Mouse (Mus musculus): ENCODE measurements around the gene Cdk11b. TPM values are rescaled to one million over a fixed set of nuclear protein-coding genes. Genes with fewer than 3 reads are reported as not detected.

Gene Cdk11b
- polyA plus RNA-seq, 1 experiment from 2014 or later, result 41.8 TPM

DNA sequence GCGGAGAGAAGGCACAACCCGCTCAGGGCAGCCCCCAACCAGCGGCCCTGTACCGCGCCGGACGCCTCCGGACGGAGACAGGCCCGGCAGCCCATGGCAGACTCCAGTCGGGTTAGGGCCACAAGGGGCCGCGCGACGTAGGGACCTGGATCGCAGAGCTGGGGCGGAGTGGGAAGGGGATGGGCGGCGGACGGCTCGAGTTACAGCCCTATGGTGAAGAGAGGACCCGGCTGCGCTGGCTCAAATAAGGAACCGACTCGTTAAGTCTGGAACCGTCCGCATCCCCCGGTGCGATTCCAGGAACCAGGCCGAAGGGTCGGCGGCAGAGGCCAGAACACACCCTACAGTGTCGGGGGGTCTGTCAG lies 28.4 kb downstream of the Cdk11b start, which contains the start of gene Mmp23:
TSS of gene Mmp23 (minus strand) at position 299 of the 365 bp plus-strand sequence.
- H3K4me1 ChIP-seq (replicated peaks), result peaks cover 50% of the 10 kb centered on the region

DNA sequence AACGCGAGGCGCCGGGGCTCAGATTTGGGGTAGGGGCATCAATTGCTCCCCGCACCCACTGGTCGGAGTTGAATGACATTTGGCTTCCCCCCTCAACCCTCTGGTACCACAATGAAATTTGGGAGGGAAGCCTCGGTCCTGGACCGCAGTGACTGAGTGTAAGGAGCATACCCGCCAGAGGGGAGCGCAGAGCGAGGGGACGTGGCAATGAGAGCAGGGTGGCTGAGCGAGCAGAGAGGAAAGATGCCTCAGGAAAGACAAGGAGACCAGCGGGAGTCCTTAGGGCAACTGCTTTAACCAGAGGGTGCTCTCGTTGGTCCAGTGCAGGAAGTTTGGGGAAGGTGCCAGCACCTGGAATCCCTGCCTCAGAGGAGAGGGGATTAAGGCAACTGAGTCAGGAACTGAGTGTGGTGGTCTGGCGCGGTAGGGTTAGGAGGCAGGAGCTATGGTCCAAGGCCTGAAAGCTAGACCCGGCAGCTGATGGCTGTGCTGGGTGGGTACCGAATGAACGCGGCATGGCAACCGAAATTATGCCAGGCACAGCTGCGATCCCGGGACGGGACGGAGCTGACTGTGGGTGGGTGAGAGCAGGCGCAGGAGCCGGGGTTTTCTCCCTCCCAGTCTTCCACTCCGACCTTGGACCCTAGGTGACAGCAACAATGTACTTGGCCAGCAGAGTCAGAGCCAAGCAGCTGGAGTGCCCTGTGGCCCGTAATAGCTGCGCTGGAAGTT lies 29.0 kb downstream of the Cdk11b start:
- ATAC-seq (replicated peaks; ENCODE audit: insufficient number of reproducible peaks, insufficient read depth, low FRiP score, low read depth), result peak; percentile 36; the same call in 1 of the 2 replicates
- Histone ChIP-seq H3K36me3 (peaks cover 28% of the 10 kb centered on the region), H3K9me3 (replicated peaks) (no peaks in the 10 kb centered on the region), H3K9ac (peak overlapping the region; percentile 50), H3K4me3 (peak overlapping the region; percentile 48), H3K27ac (peak overlapping the region; percentile 61), H3K4me2 (peak overlapping the region; percentile 76), H3K27me3 (peaks cover 33% of the 10 kb centered on the region), H3K4me1 (replicated peaks) (peaks cover 50% of the 10 kb centered on the region)
- WGBS, result 2% methylated on average over 31 of the region's 31 CpGs

More for the DNA sequence above, 28.4 kb downstream of the Cdk11b start, which contains the start of gene Mmp23:
- Histone ChIP-seq H3K27ac (peak within 1 kb of the TSS; percentile 61), H3K36me3 (peaks cover 34% of the 10 kb centered on the region), H3K9ac (peak within 1 kb of the TSS; percentile 50), H3K4me2 (peak within 1 kb of the TSS; percentile 76), H3K27me3 (peaks cover 33% of the 10 kb centered on the region), H3K9me3 (replicated peaks) (no peaks in the 10 kb centered on the region), H3K4me3 (peak within 1 kb of the TSS; percentile 48)
- ATAC-seq (replicated peaks; ENCODE audit: insufficient number of reproducible peaks, insufficient read depth, low FRiP score, low read depth), result peak; percentile 60
- WGBS, result under 1% methylated on average over 33 of the region's 33 CpGs

DNA sequence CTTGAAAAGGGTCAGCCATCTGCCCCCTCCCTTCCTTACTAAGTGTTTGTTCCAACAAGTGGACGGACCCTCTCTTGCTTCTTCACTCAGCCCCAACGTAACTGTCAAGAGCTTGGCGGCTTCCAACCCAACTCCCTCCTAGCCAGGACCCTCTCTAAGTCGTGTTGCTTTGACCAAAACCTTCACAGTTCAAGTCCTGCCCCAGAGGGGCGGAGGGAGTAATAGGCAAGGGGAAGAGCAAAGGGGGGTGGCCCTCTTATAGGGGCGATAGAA lies 29.5 kb downstream of the Cdk11b start:
- WGBS, result 4% methylated on average over 6 of the region's 6 CpGs
- Histone ChIP-seq H3K4me2 (peak overlapping the region; percentile 76), H3K4me3 (peak overlapping the region; percentile 48), H3K9me3 (replicated peaks) (no peaks in the 10 kb centered on the region), H3K27me3 (peaks cover 33% of the 10 kb centered on the region), H3K4me1 (replicated peaks) (peaks cover 50% of the 10 kb centered on the region), H3K9ac (peak overlapping the region; percentile 53; the same call in 1 of the 2 replicates), H3K36me3 (peaks cover 28% of the 10 kb centered on the region), H3K27ac (peak overlapping the region; percentile 61)
- no peak for ATAC-seq (replicated peaks; ENCODE audit: insufficient number of reproducible peaks, insufficient read depth, low FRiP score, low read depth)

DNA sequence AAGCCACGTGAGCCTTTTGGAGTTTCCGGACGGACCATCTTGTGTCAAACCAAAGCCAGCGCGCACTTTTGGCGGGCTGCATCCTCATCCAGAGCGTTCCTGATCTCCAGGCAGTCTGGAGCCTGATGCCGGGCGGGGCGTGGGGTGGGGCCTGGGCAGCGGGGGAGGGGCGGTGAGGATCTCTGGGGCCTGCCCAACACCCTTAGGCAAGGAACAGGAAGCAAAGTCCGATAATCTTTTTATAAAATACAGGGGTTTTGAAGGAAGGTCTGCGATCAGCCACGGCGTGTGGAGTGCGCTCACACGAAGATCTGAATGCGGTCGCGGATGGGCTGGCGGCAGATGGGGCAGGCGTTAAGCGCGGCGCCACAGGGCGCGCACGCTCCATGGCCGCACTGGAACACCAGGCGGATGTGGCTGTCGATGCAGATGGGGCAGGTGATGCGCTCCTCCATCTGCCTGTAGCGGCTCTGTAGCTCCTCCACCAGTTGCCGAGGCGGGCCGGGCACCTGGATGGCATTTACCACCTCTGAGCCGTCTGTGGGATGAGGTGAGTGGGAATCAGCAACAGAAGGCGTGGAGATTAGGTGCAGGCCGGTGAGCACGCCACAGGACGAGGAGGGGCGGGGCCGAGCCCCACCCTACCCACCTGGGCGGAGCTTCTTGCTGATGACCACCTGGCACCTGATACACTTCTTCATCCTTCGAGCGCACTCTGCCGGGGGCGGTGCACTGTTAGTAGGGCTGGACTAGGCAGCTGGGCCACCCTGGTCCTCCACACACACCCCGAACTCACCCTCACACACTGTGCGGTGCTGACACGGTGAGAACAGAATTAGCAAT lies 30.0 kb downstream of the Cdk11b start:
- H3K9ac ChIP-seq, result peak overlapping the region; percentile 53
- no peaks in the 10 kb centered on the region for H3K9me3 ChIP-seq (replicated peaks)
- peaks cover 33% of the 10 kb centered on the region for H3K27me3 ChIP-seq
- peak overlapping the region; percentile 61 for H3K27ac ChIP-seq
- WGBS, result 2% methylated on average over 52 of the region's 52 CpGs
- peak overlapping the region; percentile 76 for H3K4me2 ChIP-seq
- ATAC-seq (replicated peaks; ENCODE audit: insufficient number of reproducible peaks, insufficient read depth, low FRiP score, low read depth), result no peak
- H3K4me3 ChIP-seq, result peak overlapping the region; percentile 48
- peaks cover 28% of the 10 kb centered on the region for H3K36me3 ChIP-seq
- peaks cover 50% of the 10 kb centered on the region for H3K4me1 ChIP-seq (replicated peaks)

DNA sequence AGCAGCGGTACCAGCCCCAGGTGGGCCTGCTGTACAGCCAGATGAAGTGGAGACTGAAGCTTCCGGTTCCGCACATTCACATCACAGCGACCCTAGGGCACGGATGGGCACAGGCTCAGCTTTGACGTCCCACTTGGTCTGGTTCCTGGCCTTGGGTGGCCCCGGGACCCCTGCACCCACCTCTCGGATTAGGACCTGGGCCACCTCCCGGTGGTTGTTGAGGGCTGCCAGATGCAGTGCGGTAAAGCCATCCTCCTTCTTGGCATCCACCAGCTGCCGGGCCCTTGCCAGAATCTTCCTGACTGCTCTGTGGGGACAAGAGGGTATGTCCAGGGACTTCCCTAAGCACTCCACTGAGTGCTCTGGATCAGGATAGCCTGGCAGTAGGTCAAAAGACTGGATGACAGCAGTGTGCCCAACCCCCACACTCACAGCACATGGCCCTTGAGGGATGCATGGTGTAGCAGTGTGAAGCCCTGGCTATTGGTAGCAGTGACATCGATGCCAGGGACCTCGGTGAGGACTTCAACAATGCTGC lies 31.6 kb downstream of the Cdk11b start:
- WGBS, result 92% methylated on average over 13 of the region's 13 CpGs
- Histone ChIP-seq H3K36me3 (peaks cover 13% of the 10 kb centered on the region; the same call in 1 of the 2 replicates), H3K4me2 (no peak overlapping the region), H3K27me3 (peaks cover 33% of the 10 kb centered on the region), H3K27ac (no peak overlapping the region), H3K9ac (no peak overlapping the region), H3K4me1 (replicated peaks) (peaks cover 53% of the 10 kb centered on the region), H3K4me3 (no peak overlapping the region), H3K9me3 (replicated peaks) (no peaks in the 10 kb centered on the region)
- no peak for ATAC-seq (replicated peaks; ENCODE audit: insufficient number of reproducible peaks, insufficient read depth, low FRiP score, low read depth)

DNA sequence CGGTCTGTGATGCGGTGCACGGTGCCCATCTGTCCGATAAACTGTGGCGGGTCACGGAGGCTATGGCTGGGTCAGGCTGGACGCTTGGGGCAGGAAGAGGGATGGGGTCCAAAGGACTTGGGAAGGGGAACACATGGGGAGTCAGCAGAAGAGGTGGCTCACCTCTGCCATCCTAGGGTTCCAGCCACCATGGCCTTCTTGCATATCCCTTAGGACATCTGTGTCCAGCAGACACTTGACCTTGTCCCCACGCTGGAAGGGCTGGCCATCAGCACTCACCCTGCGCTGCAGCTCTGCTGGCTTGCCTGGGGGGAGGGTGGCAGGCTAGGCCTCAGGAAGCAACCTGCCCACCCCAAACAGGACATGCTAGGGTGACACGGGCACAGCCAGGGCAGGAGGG lies 34.3 kb downstream of the Cdk11b start:
- Histone ChIP-seq H3K4me1 (replicated peaks) (peaks cover 33% of the 10 kb centered on the region), H3K9ac (no peak overlapping the region), H3K27ac (no peak overlapping the region), H3K36me3 (peaks cover 13% of the 10 kb centered on the region; the same call in 1 of the 2 replicates), H3K4me2 (no peak overlapping the region), H3K27me3 (peaks cover 28% of the 10 kb centered on the region), H3K9me3 (replicated peaks) (no peaks in the 10 kb centered on the region), H3K4me3 (no peak overlapping the region)
- 86% methylated on average over 10 of the region's 10 CpGs for WGBS
- no peak for ATAC-seq (replicated peaks; ENCODE audit: insufficient number of reproducible peaks, insufficient read depth, low FRiP score, low read depth)

DNA sequence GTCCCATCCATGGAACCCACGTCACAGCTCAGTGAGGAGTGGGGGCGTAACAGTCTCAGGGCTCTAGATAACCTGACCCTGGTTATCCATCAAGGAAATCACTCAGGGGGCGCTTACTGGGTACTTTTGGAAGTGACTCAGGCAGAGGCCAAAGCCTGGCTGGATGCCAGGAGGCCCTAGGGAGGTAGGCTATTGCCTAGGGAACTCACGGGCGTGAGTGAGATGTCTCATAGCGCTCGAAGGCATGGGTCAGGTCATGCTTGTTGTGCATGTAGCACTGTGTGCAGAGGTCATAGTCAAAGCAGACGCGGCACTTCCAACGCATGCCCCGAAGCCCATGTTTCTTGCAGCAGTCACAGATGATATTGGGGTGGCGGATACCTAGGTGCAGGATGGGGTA lies 36.0 kb downstream of the Cdk11b start:
- Histone ChIP-seq H3K36me3 (peaks cover 13% of the 10 kb centered on the region; the same call in 1 of the 2 replicates), H3K4me1 (replicated peaks) (peaks cover 17% of the 10 kb centered on the region), H3K27me3 (peaks cover 13% of the 10 kb centered on the region), H3K4me2 (no peak overlapping the region), H3K4me3 (no peak overlapping the region), H3K9me3 (replicated peaks) (no peaks in the 10 kb centered on the region), H3K9ac (no peak overlapping the region), H3K27ac (peak overlapping the region; percentile 21; the same call in 1 of the 2 replicates)
- ATAC-seq (replicated peaks; ENCODE audit: insufficient number of reproducible peaks, insufficient read depth, low FRiP score, low read depth), result peak; percentile 38; the same call in 1 of the 2 replicates
- 46% methylated on average over 12 of the region's 12 CpGs for WGBS

DNA sequence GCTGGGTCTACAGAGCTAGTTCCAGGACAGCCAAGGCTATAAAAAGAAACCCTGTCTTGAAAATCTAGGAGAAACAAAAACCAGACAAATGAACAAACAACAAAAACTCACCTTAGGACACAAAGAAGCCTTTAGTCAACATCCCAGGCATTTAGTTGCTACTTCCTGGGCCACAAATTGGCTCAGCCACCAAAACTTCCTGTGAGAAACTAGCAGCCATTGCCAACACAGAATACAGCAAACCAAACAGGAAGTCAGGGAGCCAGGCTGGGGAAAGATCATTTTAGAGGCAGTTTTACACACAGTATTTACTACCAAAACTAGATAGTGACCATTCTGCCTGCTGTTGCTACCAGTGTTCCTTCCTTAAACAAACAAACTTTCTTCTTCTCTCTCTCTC lies 42.2 kb downstream of the Cdk11b start:
- Histone ChIP-seq H3K4me1 (replicated peaks) (peaks cover 21% of the 10 kb centered on the region), H3K4me3 (no peak overlapping the region), H3K27ac (no peak overlapping the region), H3K9me3 (replicated peaks) (no peaks in the 10 kb centered on the region), H3K36me3 (no peaks in the 10 kb centered on the region; the same call in 1 of the 2 replicates), H3K27me3 (no peaks in the 10 kb centered on the region), H3K4me2 (no peak overlapping the region), H3K9ac (no peak overlapping the region)
- ATAC-seq (replicated peaks; ENCODE audit: insufficient number of reproducible peaks, insufficient read depth, low FRiP score, low read depth), result no peak

DNA sequence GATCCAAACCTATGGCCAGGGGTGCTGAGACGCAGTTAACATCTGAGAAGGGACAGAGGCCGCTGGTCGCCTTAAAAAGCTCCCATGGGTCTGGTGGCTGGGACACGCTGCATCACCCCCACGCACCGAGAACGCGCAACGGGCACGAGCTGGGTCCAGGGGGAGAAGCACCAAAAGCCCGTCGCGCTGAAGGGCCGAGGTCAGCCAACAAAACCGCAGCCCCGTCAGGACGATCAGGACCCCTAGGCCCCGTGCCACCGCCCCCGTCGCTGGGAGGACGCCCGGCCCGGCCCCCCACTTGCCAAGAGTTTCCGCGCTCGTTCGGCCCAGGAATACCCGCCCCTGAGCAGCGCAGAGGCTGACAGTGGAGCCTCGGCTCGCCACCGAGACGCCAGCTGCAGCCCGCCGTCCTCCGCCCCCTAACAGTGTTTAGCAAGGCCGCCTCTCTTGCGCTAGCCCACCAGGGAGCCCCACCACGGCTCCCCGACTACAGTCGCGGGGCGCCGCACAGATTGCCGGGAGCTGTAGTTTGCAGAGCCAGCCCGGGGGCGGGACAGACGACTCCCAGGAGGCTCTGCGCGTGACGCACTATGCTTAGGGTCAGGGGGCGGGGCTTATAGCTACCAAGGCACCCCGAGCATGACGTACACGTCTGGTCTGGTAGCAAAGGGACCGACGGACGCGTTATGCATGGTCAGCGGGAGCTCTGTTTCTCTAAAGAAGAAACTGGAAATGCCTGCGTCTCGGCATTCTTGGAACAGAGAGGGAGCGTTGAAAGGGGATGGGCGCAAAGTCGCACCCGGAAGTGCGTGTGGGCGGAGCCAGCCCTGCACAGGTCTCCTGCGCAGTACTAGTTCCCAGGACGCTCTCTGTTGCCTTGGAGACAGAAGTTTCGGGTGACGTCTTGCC lies 44.3 kb downstream of the Cdk11b start, which contains the start of gene Mib2:
TSS of gene Mib2 (minus strand) at position 510 of the 909 bp plus-strand sequence.
- Histone ChIP-seq H3K4me3 (peak within 1 kb of the TSS; percentile 98), H3K27ac (peak within 1 kb of the TSS; percentile 83), H3K36me3 (no peaks in the 10 kb centered on the region; the same call in 1 of the 2 replicates), H3K4me2 (peak within 1 kb of the TSS; percentile 86), H3K4me1 (replicated peaks) (peaks cover 14% of the 10 kb centered on the region), H3K27me3 (no peaks in the 10 kb centered on the region), H3K9ac (peak within 1 kb of the TSS; percentile 94), H3K9me3 (replicated peaks) (no peaks in the 10 kb centered on the region)
- peak; percentile 99 for ATAC-seq (replicated peaks; ENCODE audit: insufficient number of reproducible peaks, insufficient read depth, low FRiP score, low read depth)
- WGBS, result under 1% methylated on average over 73 of the region's 73 CpGs

DNA sequence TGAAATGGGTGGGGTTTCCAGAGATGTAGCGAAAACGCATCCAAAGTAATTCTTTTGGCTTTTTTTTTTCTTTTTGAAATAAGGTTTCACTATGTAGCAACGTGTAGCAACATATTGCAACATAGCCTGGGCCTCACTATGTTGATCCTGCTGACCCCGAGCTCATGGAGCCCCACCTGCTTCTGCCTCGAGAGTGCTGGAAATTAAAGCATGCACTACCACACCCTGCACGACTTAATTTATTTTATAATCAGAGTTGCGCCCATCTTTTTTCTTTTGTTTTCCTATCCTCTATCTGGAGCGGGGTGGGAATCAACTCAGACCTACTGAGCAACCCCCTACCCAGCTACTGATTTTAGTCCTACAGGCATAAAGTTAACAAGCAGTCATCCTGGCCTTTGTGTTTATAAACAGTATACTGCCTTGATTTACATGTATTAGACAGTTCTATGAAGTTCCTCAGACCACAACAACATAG lies 45.0 kb downstream of the Cdk11b start:
- H3K9ac ChIP-seq, result peak overlapping the region; percentile 94
- WGBS, result 3% methylated on average over 8 of the region's 8 CpGs

More for the DNA sequence above, 45.0 kb downstream of the Cdk11b start:
- Histone ChIP-seq H3K27me3 (no peaks in the 10 kb centered on the region), H3K4me2 (peak overlapping the region; percentile 86), H3K4me3 (peak overlapping the region; percentile 98), H3K4me1 (replicated peaks) (peaks cover 14% of the 10 kb centered on the region), H3K36me3 (no peaks in the 10 kb centered on the region; the same call in 1 of the 2 replicates), H3K27ac (peak overlapping the region; percentile 83; the same call in 1 of the 2 replicates), H3K9me3 (replicated peaks) (no peaks in the 10 kb centered on the region)
- no peak for ATAC-seq (replicated peaks; ENCODE audit: insufficient number of reproducible peaks, insufficient read depth, low FRiP score, low read depth)
